Mouse (Mus musculus) C2C12 (cell line): ENCODE measurements around the gene Wdr90.
"Not testable (repeated sequence)": the region's sequence is repeated elsewhere in the genome, so short reads cannot be mapped to it uniquely, and the experiment has no call there.

Source experiments
- CEBPB ChIP-seq: IDR thresholded peaks from one replicate; pipeline ENCODE4 v1.6.1; 2011; ENCODE audit warnings: low read depth, mild to moderate bottlenecking, control low read depth, moderate library complexity
- CTCF ChIP-seq: IDR thresholded peaks from one replicate; pipeline ENCODE4 v1.5.1; 2011; ENCODE audit not compliant: control insufficient read depth, insufficient read depth, insufficient read length
- MAX ChIP-seq: IDR thresholded peaks from one replicate; pipeline ENCODE4 v1.6.1; 2011; ENCODE audit warnings: mild to moderate bottlenecking, control low read depth
- MYOD1 ChIP-seq: IDR thresholded peaks from one replicate; pipeline ENCODE4 v1.6.1; 2011; ENCODE audit warnings: low read depth; ENCODE audit not compliant: control insufficient read depth, insufficient read length
- MYOG ChIP-seq: IDR thresholded peaks from one replicate; pipeline ENCODE4 v1.6.1; 2011; ENCODE audit not compliant: control insufficient read depth, insufficient read length; ENCODE audit errors: extremely low read depth
- USF1 ChIP-seq: IDR thresholded peaks from one replicate; pipeline ENCODE4 v1.6.1; 2011; ENCODE audit warnings: low read depth, mild to moderate bottlenecking, control low read depth, moderate library complexity

DNA sequence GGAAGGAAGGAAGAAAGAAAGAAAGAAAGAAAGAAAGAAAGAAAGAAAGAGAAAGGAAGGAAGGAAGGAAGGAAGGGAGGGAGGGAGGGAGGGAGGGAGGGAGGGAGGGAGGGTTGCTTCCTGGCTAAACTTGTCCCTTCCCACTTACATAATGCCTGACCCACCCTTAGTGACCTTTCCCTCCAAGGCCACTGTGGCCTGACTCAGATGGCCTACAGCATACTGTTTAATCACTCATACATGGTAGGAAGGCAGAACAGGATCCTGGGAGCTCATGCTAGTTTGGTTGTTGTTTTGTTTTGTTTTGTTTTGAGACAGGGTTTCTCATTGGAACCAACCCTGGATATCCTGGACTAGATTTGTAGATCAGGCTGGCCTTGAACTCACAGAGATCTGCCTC is 10.3 kb upstream of the Wdr90 start:
- not testable (repeated sequence) for TF ChIP-seq CTCF, USF1, MAX, CEBPB, MYOD1, MYOG
